Mouse (Mus musculus): ENCODE results near the gene Cnnm1.

DNA sequence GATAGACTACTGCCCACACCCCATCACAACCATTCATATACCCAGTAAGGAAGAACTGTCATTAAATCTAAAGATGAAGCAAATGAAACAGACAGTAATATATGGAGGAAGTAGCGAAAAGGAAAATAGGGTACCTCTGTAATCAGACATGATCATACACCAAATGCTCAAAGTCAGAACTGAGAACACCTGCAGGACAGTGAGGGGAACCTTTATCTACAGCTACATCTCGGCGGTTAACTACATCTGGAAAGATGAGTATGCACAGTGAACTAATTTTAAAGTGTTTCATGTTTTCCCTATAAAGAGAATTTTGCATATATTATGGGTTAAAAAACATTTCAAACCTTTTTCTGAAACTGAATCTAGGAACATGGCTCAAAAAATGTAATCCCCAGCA lies 19.7 kb upstream of the Cnnm1 start:
- TF ChIP-seq CTCF (IDR thresholded peaks at IDR 0.05; ENCODE audit: low read depth, low read length) (no peak), TAL1 (conservative IDR thresholded peaks at IDR 0.05; ENCODE audit: low read depth, low read length) (no peak), POLR2AphosphoS5 (IDR thresholded peaks at IDR 0.05; ENCODE audit: insufficient replicate concordance, low read depth, low read length) (no peak), GATA1 (IDR thresholded peaks at IDR 0.05; ENCODE audit: borderline replicate concordance, low read length) (no peak), GATA2 (IDR thresholded peaks at IDR 0.05; ENCODE audit: borderline replicate concordance, low read depth, low read length) (no peak)

Data from G1E (cell line).